Mouse (Mus musculus): ENCODE data around the gene Vapb.
"Not testable (repeated sequence)": the region's sequence is repeated elsewhere in the genome, so short reads cannot be mapped to it uniquely, and the experiment has no call there.

Vapb gene

GRCm38 (mm10) chr2:173737222-173737989 lies at the start of gene Vapb:
Vapb (plus strand) TSS chr2:173737511.
- DNase-seq (ENCODE audit: inconsistent age in 2 of 2, low spot score in 1 of 2), result peak; percentile 99 to 100

- peak in 1 of 2 experiments; percentile 51 for DNase-seq (ENCODE audit: inconsistent age in 2 of 2, low spot score in 1 of 2)
Measured at GRCm38 (mm10) chr2:173689835-173690234, 47.5 kb upstream of the Vapb start.

DNA sequence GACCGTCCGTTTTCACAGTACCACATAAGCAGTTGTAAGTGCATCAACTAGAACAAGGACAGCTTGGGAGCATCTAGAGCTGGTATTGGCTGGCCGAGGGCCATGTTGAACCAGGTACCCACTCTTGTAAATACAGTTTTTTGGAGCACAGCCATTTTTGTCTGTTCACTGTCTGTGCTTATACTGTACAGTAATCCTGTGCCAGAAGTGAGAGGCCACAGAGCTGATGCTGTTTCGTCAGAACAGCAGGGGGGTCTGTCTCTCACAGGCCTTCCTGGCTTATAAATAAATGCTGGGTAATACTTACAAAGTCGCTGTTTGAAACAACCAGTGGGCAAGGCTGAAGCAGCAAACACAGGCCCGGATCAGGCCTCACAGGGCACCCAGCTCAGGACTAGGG lies 45.6 kb upstream of the Vapb start:
- no peak for DNase-seq (ENCODE audit: inconsistent age in 2 of 2, low spot score in 1 of 2)

DNA sequence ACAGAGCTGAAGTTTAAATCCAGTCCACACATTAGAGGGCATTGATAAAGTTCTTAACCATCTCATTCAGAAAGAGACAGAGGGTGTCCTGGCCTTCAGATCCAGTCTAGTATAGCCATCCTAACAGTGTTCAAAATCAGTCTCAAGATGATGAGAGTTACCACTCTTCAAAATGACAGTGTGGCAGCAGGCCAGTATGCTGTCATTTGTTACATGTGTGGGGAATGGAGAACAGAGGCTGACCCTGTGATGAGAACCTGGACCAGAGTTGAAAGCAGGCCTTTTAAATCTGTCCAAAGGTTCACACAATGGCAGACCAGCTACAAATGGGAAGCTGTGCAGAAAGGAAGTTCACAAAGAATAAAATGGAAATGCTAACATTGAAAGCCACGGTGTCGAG lies 44.6 kb upstream of the Vapb start:
- no peak for DNase-seq (ENCODE audit: inconsistent age in 2 of 2, low spot score in 1 of 2)

DNA sequence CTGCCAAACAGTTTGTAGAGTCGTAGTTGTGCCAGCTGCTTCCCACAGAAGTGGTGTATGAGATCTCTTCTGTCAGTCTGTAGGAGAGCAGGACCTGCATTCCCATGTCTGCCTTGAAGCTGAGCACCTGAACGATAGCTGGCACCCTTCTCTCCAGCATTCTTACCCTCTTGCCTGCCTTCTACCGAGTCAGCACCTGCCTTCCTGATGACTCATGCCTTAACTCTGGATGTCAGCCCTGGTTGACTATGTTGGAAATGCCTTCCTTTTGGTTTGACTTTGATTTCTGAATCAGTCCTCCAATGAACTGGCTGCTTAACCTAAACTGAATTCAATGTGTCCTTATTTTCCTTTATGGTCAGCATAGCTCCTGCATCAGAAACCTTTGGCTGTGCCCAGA lies 38.5 kb upstream of the Vapb start:
- no peak for DNase-seq (ENCODE audit: inconsistent age in 2 of 2, low spot score in 1 of 2)

DNA sequence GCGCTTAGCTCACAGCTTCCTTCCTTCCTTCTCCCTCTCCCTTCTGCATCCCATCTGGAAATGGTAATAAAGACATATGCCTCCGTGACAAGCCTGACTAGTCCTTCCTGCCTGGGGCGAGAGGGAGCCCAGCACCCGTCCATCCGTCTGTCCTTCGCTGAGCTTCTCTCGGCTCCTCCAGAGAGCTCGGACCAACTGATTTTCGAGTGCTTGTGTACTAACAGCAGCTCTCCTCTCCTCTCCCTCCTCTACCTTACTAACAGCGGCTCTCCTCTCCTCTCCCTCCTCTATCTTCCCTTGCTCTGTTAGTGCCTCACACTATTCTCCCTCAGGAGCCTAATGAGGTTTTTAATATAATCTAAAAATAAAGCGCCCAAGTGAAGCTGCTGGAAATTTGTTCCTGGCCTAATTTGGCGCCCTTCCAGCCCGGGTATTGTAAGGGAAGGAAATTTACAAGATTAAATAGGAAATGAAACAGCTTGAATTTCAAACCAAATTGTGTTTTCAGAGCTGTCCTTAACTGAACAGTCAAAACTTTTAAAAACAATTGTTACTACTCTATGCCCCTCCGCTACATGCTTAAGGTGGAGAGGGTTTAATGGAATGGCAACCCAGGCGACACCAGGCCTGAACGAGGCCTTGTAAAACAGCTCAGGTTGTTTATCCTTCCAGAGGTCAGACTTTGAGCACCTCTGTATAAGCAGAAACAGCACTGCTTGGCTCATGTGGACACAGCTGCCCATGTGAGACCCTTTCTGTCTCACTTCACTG lies 35.0 kb upstream of the Vapb start:
- DNase-seq (ENCODE audit: inconsistent age in 2 of 2, low spot score in 1 of 2), result peak in 1 of 2 experiments; percentile 52

GRCm38 (mm10) chr2:173702867-173703237 lies 34.5 kb upstream of the Vapb start:
- DNase-seq (ENCODE audit: inconsistent age in 2 of 2, low spot score in 1 of 2), result no peak

DNA sequence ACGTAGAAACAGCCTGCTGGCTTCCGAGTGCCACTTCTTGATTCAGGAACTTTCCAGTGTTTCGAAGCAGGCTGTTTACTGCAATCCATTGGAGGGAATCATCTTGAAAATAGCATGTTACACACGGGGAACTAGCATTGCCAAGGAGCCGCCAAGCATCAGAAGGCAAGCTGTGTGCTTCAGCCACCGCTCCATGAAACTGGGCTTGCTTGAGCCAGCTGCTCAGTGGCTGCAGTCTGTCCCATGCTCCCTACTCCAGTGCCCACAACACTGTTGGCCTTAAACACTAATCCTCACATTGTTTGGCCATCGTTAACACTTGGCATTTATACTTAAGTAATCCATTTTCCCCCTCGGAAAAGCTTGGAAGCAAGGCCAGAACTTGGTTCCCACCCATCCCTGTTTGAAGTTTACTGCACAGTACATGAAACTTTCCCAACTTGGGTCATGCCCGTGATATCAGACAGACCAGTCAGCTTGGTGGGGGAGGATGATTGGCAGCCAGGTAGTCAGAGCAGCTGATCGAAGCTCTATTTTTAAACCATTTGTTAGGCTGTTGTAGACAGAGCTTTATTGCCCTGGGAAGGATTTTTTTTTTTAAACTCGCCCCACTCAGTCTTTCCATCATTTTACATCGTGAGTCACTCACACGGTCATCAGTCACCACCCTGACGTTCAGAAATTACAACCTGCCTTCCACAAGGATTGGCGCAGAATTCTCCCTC lies 31.3 kb upstream of the Vapb start:
- DNase-seq (ENCODE audit: inconsistent age in 2 of 2, low spot score in 1 of 2), result no peak

- DNase-seq (ENCODE audit: inconsistent age in 2 of 2, low spot score in 1 of 2), result not testable (repeated sequence)
Measured at GRCm38 (mm10) chr2:173707626-173708025, 29.7 kb upstream of the Vapb start.

GRCm38 (mm10) chr2:173710193-173710592 lies 27.1 kb upstream of the Vapb start:
- DNase-seq (ENCODE audit: inconsistent age in 2 of 2, low spot score in 1 of 2), result no peak

DNA sequence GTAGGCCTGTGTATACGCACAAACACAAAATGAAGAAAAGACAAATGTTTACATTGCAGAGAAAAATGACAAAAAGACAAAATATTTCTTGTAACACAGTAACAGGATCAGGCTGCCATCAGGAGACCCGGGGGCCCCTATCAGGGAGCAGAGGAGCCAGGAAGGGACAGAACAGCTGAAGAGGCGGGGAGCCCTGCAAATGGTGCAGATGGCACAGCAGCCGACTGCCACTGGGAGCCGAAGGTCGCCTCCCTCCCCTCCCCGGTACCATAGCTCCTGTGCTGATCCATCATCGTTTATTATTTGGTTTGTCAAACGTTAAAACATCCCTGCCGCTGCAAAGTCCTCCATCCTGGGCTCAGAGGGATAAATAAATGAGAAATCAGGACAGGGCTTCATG lies 24.7 kb upstream of the Vapb start:
- peak in 1 of 2 experiments; percentile 29 for DNase-seq (ENCODE audit: inconsistent age in 2 of 2, low spot score in 1 of 2)

GRCm38 (mm10) chr2:173713241-173713640 lies 24.1 kb upstream of the Vapb start:
- DNase-seq (ENCODE audit: inconsistent age in 2 of 2, low spot score in 1 of 2), result peak; percentile 49 to 80

GRCm38 (mm10) chr2:173714620-173715218 lies 22.6 kb upstream of the Vapb start:
- no peak for DNase-seq (ENCODE audit: inconsistent age in 2 of 2, low spot score in 1 of 2)

GRCm38 (mm10) chr2:173716966-173717365 lies 20.3 kb upstream of the Vapb start:
- no peak for DNase-seq (ENCODE audit: inconsistent age in 2 of 2, low spot score in 1 of 2)

GRCm38 (mm10) chr2:173719115-173719514 lies 18.2 kb upstream of the Vapb start, which contains the start of gene 1700010B08Rik:
1700010B08Rik (plus strand) TSS chr2:173719415.
- DNase-seq (ENCODE audit: inconsistent age in 2 of 2, low spot score in 1 of 2), result not testable (repeated sequence)

- no peak for DNase-seq (ENCODE audit: inconsistent age in 2 of 2, low spot score in 1 of 2)
Measured at GRCm38 (mm10) chr2:173722251-173722857, 15.0 kb upstream of the Vapb start.

- DNase-seq (ENCODE audit: inconsistent age in 2 of 2, low spot score in 1 of 2), result no peak
Measured at GRCm38 (mm10) chr2:173724382-173724781, 12.9 kb upstream of the Vapb start.

DNA sequence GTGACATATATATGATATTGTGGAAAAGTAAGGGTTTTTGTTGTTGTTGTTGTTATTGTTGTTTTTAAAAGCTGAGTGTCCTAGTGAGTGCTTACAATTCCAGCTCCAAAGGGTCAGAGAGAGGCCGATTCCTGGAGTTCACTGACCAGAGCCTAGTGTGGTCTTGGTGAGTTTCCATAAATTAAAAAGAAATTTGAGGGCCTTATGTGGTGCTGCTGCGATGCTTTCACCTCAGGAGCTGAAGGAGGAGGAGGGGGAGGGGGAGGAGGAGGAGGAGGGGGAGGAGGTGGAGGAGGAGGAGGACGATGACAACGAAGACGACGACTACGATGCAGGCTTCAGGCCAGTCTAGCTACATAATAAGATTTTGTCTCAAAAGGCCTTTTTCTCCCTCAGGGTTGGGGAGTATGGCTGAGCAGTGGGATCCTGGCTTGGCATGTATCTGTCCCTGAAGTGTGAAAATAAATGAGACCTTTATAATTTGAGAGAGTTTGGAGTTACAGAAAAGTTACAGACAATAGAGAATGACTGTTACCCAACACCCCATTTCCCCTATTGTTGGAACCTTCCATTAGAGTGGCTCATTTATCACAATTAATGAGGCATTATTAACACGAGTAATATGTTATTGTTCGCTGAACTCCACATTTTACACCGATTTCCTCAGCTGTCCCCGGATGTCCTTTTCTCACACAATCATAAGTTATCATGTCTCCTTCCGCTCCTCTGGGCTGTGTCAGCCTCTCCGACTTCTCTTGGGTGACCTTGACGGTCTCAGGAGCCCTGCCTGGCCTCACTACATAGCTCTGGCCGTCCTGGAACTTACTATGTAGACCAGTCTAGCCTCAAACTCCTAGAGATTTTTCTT lies 12.1 kb upstream of the Vapb start:
- peak in 1 of 2 experiments; percentile 64 for DNase-seq (ENCODE audit: inconsistent age in 2 of 2, low spot score in 1 of 2)

DNA sequence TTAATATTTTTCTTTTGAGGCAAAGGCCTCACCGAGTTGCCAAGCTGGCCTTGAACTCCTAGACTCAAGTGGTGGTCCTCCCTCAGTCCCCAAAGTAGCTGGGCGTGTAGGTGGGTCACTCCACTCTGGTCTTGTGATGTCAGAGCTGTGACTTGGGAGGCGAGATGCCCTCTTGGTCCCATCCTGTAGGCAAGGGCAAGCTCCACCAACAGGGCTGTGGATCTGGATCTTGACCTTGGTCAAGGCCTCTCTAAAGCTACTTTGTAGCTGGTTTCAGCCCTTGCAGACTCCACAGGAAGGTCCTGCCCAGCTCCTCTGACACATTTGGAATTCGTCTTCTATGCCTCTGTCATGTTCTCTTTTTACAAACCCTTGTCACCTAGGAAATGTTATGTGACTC lies 11.5 kb upstream of the Vapb start:
- no peak for DNase-seq (ENCODE audit: inconsistent age in 2 of 2, low spot score in 1 of 2)

DNA sequence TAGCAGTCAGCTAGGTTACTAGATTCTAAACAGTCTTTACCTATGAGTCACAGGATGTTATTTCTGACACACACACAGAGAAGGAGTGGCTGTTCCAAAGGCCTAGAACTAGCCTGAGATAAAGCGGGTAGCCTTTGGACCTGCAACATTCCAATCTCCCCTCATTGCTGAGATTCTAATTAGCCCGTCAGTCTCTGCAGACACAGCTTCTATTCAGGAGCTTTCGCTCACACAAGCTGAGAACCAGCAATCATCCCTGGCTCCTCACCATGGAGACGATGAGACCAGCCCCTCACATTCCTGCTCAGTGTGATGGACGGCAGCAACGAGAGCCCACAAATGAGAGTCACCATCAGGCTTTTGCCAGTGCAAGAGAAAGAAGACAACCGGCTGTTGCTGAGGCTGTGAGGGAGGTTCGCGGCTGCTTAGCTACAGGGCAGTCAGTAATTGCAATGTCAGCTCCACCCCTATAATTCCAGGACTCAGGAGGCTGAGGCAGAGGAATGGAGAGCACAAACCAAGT lies 6.8 kb upstream of the Vapb start:
- no peak for DNase-seq (ENCODE audit: inconsistent age in 2 of 2, low spot score in 1 of 2)

All from adrenal gland, adult (tissue).